Mouse (Mus musculus) spleen, adult 2 months (tissue): ENCODE measurements around the gene Vti1a.

Experiments used
- CTCF ChIP-seq: fragments of 200-500 bp; IDR thresholded peaks from 2 replicates; pipeline ENCODE4 v1.5.1; 2011; ENCODE audit warnings: mild to moderate bottlenecking, inconsistent platforms; ENCODE audit not compliant: insufficient read depth, insufficient read length, insufficient replicate concordance; ENCODE audit errors: extremely low read depth
- POLR2A ChIP-seq: fragments of 200-500 bp; IDR thresholded peaks from 2 replicates; pipeline ENCODE4 v1.6.1; 2011; ENCODE audit warnings: low read depth, low read length, inconsistent platforms

DNA sequence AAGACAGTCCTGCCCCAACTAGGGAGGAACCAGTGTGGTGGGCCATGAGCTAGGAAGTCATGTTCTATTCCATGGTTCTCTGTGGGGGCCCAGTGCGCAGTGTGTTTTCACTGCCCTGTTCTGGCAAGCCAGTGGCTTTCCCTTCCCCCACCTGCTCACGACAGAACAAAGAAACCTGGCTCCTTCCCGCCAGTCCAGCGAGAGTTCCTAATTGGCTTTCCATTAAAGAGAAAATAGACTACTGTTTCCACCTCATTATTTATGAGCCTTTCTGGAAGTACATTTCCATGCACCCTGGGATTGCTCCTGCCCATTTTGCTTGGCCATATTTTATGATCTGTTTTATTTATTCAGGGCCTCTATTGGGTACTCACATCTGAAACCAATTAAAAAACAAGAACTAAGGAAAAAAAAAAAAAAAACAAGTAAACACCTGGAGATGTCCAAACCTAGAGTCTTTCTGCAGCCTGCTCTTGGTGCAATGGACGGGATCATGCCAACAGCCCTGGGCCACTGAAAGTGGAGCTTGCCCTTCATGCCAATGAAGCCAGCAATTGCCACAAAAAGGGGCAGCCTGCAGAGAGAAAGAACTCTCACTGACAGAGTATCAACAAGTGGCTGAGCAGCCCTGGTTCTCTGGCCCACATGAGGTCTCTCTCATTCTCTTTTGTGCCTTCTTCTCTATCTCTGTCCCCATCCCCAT is 346.6 kb downstream of the Vti1a start:
- TF ChIP-seq CTCF (no peak), POLR2A (no peak)
